Mouse (Mus musculus): Measurements from ENCODE around the gene A930004D18Rik. TPM values are rescaled to one million over a fixed set of nuclear protein-coding genes. Genes with fewer than 3 reads are reported as not detected.
"Not testable (repeated sequence)": the region's sequence is repeated elsewhere in the genome, so short reads cannot be mapped to it uniquely, and the experiment has no call there.

Gene A930004D18Rik
- polyA plus RNA-seq, 1 experiment from 2014 or later: 10.4 TPM

GRCm38 (mm10) chr2:17986694-17987093 lies 50.8 kb downstream of the A930004D18Rik start:
- no peak for ATAC-seq (ENCODE audit: insufficient number of reproducible peaks, low FRiP score, low TSS enrichment, low read depth)
- Histone ChIP-seq H3K9ac (ENCODE audit: low read length) (no peak overlapping the region), H3K9me3 (ENCODE audit: control insufficient read depth, low read length) (no peaks in the 10 kb centered on the region), H3K4me3 (ENCODE audit: low read depth, low read length) (no peak overlapping the region), H3K4me1 (ENCODE audit: control insufficient read depth, insufficient read depth, low read length) (no peaks in the 10 kb centered on the region), H3K27me3 (ENCODE audit: control insufficient read depth, insufficient read depth, low read length) (no peaks in the 10 kb centered on the region), H3K4me2 (ENCODE audit: low read depth, severe bottlenecking) (no peak overlapping the region), H3K36me3 (ENCODE audit: control insufficient read depth, insufficient read depth, low read length) (no peaks in the 10 kb centered on the region), H3K27ac (replicated peaks; ENCODE audit: low read depth, low read length) (no peak overlapping the region)
- DNase-seq (ENCODE audit: low spot score): no peak
- 80% methylated on average over 3 of the region's 3 CpGs for WGBS

GRCm38 (mm10) chr2:17984774-17985173 lies 52.8 kb downstream of the A930004D18Rik start:
- Histone ChIP-seq H3K9ac (ENCODE audit: low read length) (no peak overlapping the region), H3K4me2 (ENCODE audit: low read depth, severe bottlenecking) (no peak overlapping the region), H3K4me1 (ENCODE audit: control insufficient read depth, insufficient read depth, low read length) (no peaks in the 10 kb centered on the region), H3K27ac (replicated peaks; ENCODE audit: low read depth, low read length) (no peak overlapping the region), H3K9me3 (ENCODE audit: control insufficient read depth, low read length) (no peaks in the 10 kb centered on the region), H3K36me3 (ENCODE audit: control insufficient read depth, insufficient read depth, low read length) (no peaks in the 10 kb centered on the region), H3K4me3 (ENCODE audit: low read depth, low read length) (no peak overlapping the region), H3K27me3 (ENCODE audit: control insufficient read depth, insufficient read depth, low read length) (no peaks in the 10 kb centered on the region)
- 97% methylated on average over 3 of the region's 3 CpGs for WGBS
- ATAC-seq (ENCODE audit: insufficient number of reproducible peaks, low FRiP score, low TSS enrichment, low read depth) (no peak), DNase-seq (ENCODE audit: low spot score) (no peak)

GRCm38 (mm10) chr2:17982747-17983146 lies 54.8 kb downstream of the A930004D18Rik start:
- no peak for DNase-seq (ENCODE audit: low spot score)
- Histone ChIP-seq H3K4me3 (ENCODE audit: low read depth, low read length) (no peak overlapping the region), H3K36me3 (ENCODE audit: control insufficient read depth, insufficient read depth, low read length) (no peaks in the 10 kb centered on the region), H3K27me3 (ENCODE audit: control insufficient read depth, insufficient read depth, low read length) (no peaks in the 10 kb centered on the region), H3K9ac (ENCODE audit: low read length) (no peak overlapping the region), H3K4me2 (ENCODE audit: low read depth, severe bottlenecking) (no peak overlapping the region), H3K9me3 (ENCODE audit: control insufficient read depth, low read length) (no peaks in the 10 kb centered on the region), H3K4me1 (ENCODE audit: control insufficient read depth, insufficient read depth, low read length) (no peaks in the 10 kb centered on the region), H3K27ac (replicated peaks; ENCODE audit: low read depth, low read length) (no peak overlapping the region)
- no peak for ATAC-seq (ENCODE audit: insufficient number of reproducible peaks, low FRiP score, low TSS enrichment, low read depth)
- WGBS: 88% methylated on average over 1 of the region's 1 CpGs

DNA sequence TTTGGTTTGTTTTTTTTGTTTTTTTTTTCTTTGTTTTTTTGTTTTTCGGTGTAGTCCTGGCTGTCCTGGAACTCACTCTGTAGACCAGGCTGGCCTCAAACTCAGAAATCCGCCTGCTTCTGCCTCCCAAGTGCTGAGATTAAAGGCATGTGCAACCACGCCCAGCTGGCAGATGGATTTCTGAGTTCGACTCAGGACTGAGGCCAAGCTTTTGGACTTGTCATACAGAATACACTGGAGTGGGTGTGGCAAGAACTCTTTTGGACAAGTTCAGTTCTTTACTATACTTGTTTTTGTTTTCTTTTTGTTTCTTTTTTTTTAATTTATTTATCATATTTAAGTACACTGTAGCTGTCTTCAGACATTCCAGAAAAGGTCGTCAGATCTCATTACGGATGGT lies 58.8 kb downstream of the A930004D18Rik start:
- no peak overlapping the region for H3K9ac ChIP-seq (ENCODE audit: low read length)
- WGBS: 93% methylated on average over 6 of the region's 6 CpGs
- no peak overlapping the region for H3K4me2 ChIP-seq (ENCODE audit: low read depth, severe bottlenecking)
- DNase-seq (ENCODE audit: low spot score) (no peak), ATAC-seq (ENCODE audit: insufficient number of reproducible peaks, low FRiP score, low TSS enrichment, low read depth) (no peak)
- no peak overlapping the region for H3K4me3 ChIP-seq (ENCODE audit: low read depth, low read length)
- no peaks in the 10 kb centered on the region for H3K4me1 ChIP-seq (ENCODE audit: control insufficient read depth, insufficient read depth, low read length)
- no peaks in the 10 kb centered on the region for H3K36me3 ChIP-seq (ENCODE audit: control insufficient read depth, insufficient read depth, low read length)
- no peaks in the 10 kb centered on the region for H3K27me3 ChIP-seq (ENCODE audit: control insufficient read depth, insufficient read depth, low read length)
- no peaks in the 10 kb centered on the region for H3K9me3 ChIP-seq (ENCODE audit: control insufficient read depth, low read length)
- no peak overlapping the region for H3K27ac ChIP-seq (replicated peaks; ENCODE audit: low read depth, low read length)

DNA sequence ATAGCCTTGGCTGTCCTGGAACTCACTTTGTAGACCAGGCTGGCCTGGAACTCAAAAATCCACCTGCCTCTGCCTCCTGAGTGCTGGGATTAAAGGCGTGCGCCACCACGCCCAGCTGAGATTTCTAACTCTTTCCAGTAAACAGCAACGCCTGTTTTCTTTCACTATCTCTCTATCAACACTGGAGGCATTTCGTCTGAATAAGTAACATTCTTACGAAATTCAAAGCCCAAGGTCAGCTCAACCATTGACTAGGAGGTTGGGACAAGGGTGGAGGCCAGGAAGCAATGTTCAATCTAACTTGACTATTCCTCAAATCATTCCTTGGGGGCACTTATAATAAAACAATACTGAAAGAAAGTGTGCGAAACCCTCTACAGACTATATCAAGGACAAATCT lies 59.3 kb downstream of the A930004D18Rik start:
- H3K36me3 ChIP-seq (ENCODE audit: control insufficient read depth, insufficient read depth, low read length); H3K4me1 ChIP-seq (ENCODE audit: control insufficient read depth, insufficient read depth, low read length); H3K27ac ChIP-seq (replicated peaks; ENCODE audit: low read depth, low read length); H3K27me3 ChIP-seq (ENCODE audit: control insufficient read depth, insufficient read depth, low read length); H3K4me2 ChIP-seq (ENCODE audit: low read depth, severe bottlenecking); H3K9me3 ChIP-seq (ENCODE audit: control insufficient read depth, low read length); H3K9ac ChIP-seq (ENCODE audit: low read length); ATAC-seq (ENCODE audit: insufficient number of reproducible peaks, low FRiP score, low TSS enrichment, low read depth); H3K4me3 ChIP-seq (ENCODE audit: low read depth, low read length); DNase-seq (ENCODE audit: low spot score): not testable (repeated sequence)
- 93% methylated on average over 7 of the region's 7 CpGs for WGBS

DNA sequence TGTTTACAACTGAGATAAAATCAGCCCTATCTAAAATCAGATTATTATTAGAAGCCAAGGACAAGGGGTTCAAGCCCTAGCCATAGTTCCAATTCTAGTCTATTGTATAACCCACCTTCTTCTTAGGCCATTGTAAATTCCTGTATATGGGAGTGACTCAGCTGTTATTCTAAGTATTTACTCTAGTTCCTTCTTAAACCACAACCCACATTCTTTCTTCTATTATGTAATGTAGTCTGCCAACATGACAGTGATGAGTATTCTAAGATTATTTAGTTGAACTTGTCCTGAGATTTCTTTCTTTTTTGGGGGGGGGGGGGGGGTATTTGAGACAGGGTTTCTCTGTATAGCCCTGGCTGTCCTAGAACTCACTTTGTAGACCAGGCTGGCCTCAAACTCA lies 59.9 kb downstream of the A930004D18Rik start:
- not testable (repeated sequence) for H3K4me1 ChIP-seq (ENCODE audit: control insufficient read depth, insufficient read depth, low read length); DNase-seq (ENCODE audit: low spot score); H3K9me3 ChIP-seq (ENCODE audit: control insufficient read depth, low read length); H3K9ac ChIP-seq (ENCODE audit: low read length); H3K36me3 ChIP-seq (ENCODE audit: control insufficient read depth, insufficient read depth, low read length); H3K4me3 ChIP-seq (ENCODE audit: low read depth, low read length); H3K4me2 ChIP-seq (ENCODE audit: low read depth, severe bottlenecking); H3K27ac ChIP-seq (replicated peaks; ENCODE audit: low read depth, low read length); H3K27me3 ChIP-seq (ENCODE audit: control insufficient read depth, insufficient read depth, low read length); ATAC-seq (ENCODE audit: insufficient number of reproducible peaks, low FRiP score, low TSS enrichment, low read depth)

DNA sequence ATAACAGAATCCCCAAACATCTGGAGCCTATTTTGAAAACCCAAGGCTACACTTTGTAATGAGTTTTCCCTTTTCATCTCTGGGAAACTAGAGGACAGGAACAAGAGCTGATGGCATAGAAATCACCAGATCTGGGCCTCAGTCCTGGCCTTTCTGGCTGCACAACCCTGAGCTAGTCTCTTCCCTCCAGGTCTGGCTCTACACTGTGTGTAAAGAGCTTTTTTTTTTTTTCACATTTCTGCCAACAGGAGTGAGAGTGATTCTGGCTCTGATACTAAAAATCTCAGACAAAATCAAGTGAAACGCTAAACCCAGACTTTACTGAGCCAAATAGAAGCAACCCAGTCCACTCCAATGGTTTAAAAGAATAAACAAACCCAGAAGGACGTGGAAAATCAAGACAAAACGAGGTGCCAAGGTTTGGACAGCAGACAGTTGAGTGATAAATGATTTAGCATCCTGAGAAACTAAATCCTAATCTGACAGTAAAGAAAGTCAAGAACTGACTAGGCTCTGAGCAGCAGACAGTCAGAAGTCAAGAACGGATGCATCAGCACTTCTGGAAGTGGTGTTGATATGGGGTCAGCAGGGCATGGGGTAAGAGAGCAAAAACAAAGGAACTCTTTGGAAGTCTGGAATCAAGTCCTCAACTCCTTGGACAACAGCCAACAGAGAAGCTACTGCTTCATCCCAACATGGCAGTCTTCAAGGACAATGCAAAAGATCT lies 61.8 kb downstream of the A930004D18Rik start:
- DNase-seq (ENCODE audit: low spot score) (no peak), ATAC-seq (ENCODE audit: insufficient number of reproducible peaks, low FRiP score, low TSS enrichment, low read depth) (no peak)
- WGBS: 53% methylated on average over 4 of the region's 4 CpGs

More for the DNA sequence above, 61.8 kb downstream of the A930004D18Rik start:
- no peak overlapping the region for H3K4me3 ChIP-seq (ENCODE audit: low read depth, low read length)
- no peaks in the 10 kb centered on the region for H3K36me3 ChIP-seq (ENCODE audit: control insufficient read depth, insufficient read depth, low read length)
- H3K9me3 ChIP-seq (ENCODE audit: control insufficient read depth, low read length): no peaks in the 10 kb centered on the region
- no peak overlapping the region for H3K4me2 ChIP-seq (ENCODE audit: low read depth, severe bottlenecking)
- no peaks in the 10 kb centered on the region for H3K27me3 ChIP-seq (ENCODE audit: control insufficient read depth, insufficient read depth, low read length)
- H3K9ac ChIP-seq (ENCODE audit: low read length): no peak overlapping the region
- no peaks in the 10 kb centered on the region for H3K4me1 ChIP-seq (ENCODE audit: control insufficient read depth, insufficient read depth, low read length)
- no peak overlapping the region for H3K27ac ChIP-seq (replicated peaks; ENCODE audit: low read depth, low read length)

Measured in limb, embryonic 11.5 days (tissue).